Mouse (Mus musculus) CH12.LX (cell line): ENCODE results near the gene Ninj1. TPM values are rescaled to one million over a fixed set of nuclear protein-coding genes. Genes with fewer than 3 reads are reported as not detected.

Experiments used
- DNase-seq: peaks from one replicate; pipeline ENCODE4 v3.0.0-alpha.2; 2013; ENCODE audit errors: extremely low read depth
- H3K27ac ChIP-seq: 2 replicates; pipeline ENCODE4 v1.5.1; 2012; ENCODE audit warnings: low read depth, mild to moderate bottlenecking, control low read depth, moderate library complexity; ENCODE audit not compliant: insufficient read depth
- H3K27me3 ChIP-seq: replicated peaks from 2 replicates; pipeline ENCODE3; 2012; ENCODE audit warnings: inconsistent platforms
- H3K36me3 ChIP-seq, 2 experiments: replicated peaks in 1 of 2; 2 replicates each; pipeline versions ENCODE3 to v1.6.1; 2012; ENCODE audit warnings: inconsistent platforms in 1 of 2, low read length in 1 of 2, mild to moderate bottlenecking in 1 of 2, mixed read lengths in 1 of 2, moderate library complexity in 1 of 2; ENCODE audit not compliant: control insufficient read depth in 1 of 2, insufficient read depth in 1 of 2
- H3K4me1 ChIP-seq, 2 experiments: 2 replicates each; pipeline ENCODE4 v1.6.1; 2012; ENCODE audit warnings: inconsistent platforms in 1 of 2, moderate library complexity in 1 of 2; ENCODE audit not compliant: insufficient read depth in 2 of 2, control insufficient read depth in 1 of 2
- H3K4me2 ChIP-seq: 2 replicates; pipeline ENCODE4 v1.6.1; 2012; ENCODE audit warnings: low read depth, mild to moderate bottlenecking, control low read depth; ENCODE audit not compliant: poor library complexity, insufficient read depth, severe bottlenecking
- H3K4me3 ChIP-seq, 3 experiments: fragments of 150-350 bp in 1 of 3; sonication (generic) in 1 of 3; replicated peaks in 1 of 3; 2 replicates each; pipeline versions ENCODE3 to v1.5.1; 2011 to 2012; ENCODE audit warnings: low read depth in 2 of 3, low read length in 2 of 3, mild to moderate bottlenecking in 2 of 3, moderate library complexity in 2 of 3, control low read depth in 1 of 3, improper control_type of control experiment in 1 of 3, inconsistent platforms in 1 of 3, mixed read lengths in 1 of 3; ENCODE audit not compliant: poor library complexity in 1 of 3
- H3K79me2 ChIP-seq: replicated peaks from 2 replicates; pipeline ENCODE4 v1.6.1; 2012; ENCODE audit warnings: mild to moderate bottlenecking, moderate library complexity; ENCODE audit not compliant: control insufficient read depth, poor library complexity, insufficient read depth, severe bottlenecking; ENCODE audit errors: extremely low read depth
- H3K9ac ChIP-seq: 2 replicates; pipeline ENCODE4 v1.6.1; 2012; ENCODE audit warnings: low read depth, mild to moderate bottlenecking, control low read depth, moderate library complexity; ENCODE audit not compliant: insufficient read depth
- H3K9me3 ChIP-seq: replicated peaks from 2 replicates; pipeline ENCODE3; 2012; ENCODE audit warnings: low read length, inconsistent platforms, mixed read lengths
- BHLHE40 ChIP-seq: IDR thresholded peaks from 2 replicates; pipeline ENCODE4 v1.6.1; 2011; ENCODE audit warnings: mild to moderate bottlenecking, low read depth, low read length, improper control_type of control experiment
- E2F4 ChIP-seq: IDR thresholded peaks from 2 replicates; pipeline ENCODE4 v1.6.1; 2011; ENCODE audit warnings: low read depth, low read length, improper control_type of control experiment; ENCODE audit not compliant: insufficient replicate concordance
- ELF1 ChIP-seq: IDR thresholded peaks from 2 replicates; pipeline ENCODE4 v1.6.1; 2014; ENCODE audit warnings: low read depth, mild to moderate bottlenecking, inconsistent platforms, low read length, improper control_type of control experiment
- ETS1 ChIP-seq: conservative IDR thresholded peaks from 2 replicates; pipeline ENCODE4 v1.6.1; 2012; ENCODE audit warnings: low read depth, mild to moderate bottlenecking, inconsistent platforms, low read length, improper control_type of control experiment, moderate library complexity
- HCFC1 ChIP-seq: IDR thresholded peaks from 2 replicates; pipeline ENCODE4 v1.6.1; 2012; ENCODE audit warnings: low read depth, mild to moderate bottlenecking, inconsistent platforms, low read length, improper control_type of control experiment
- JUND ChIP-seq: conservative IDR thresholded peaks from 2 replicates; pipeline ENCODE4 v1.6.1; 2011; ENCODE audit warnings: low read depth, low read length, improper control_type of control experiment
- MAZ ChIP-seq: IDR thresholded peaks from 2 replicates; pipeline ENCODE4 v1.6.1; 2012; ENCODE audit warnings: low read depth, mild to moderate bottlenecking, inconsistent platforms, low read length, improper control_type of control experiment, moderate library complexity
- MXI1 ChIP-seq: IDR thresholded peaks from 2 replicates; pipeline ENCODE4 v1.6.1; 2011; ENCODE audit warnings: mild to moderate bottlenecking, low read depth, low read length, improper control_type of control experiment
- POLR2AphosphoS2 ChIP-seq: IDR thresholded peaks from 2 replicates; pipeline ENCODE4 v1.6.1; 2011; ENCODE audit warnings: low read depth, low read length, improper control_type of control experiment
- RCOR1 ChIP-seq: conservative IDR thresholded peaks from 2 replicates; pipeline ENCODE4 v1.6.1; 2012; ENCODE audit warnings: low read depth, mild to moderate bottlenecking, inconsistent platforms, low read length, improper control_type of control experiment
- TBP ChIP-seq: conservative IDR thresholded peaks from 2 replicates; pipeline ENCODE4 v1.6.1; 2011; ENCODE audit warnings: low read depth, low read length, improper control_type of control experiment
- TCF12 ChIP-seq: IDR thresholded peaks from 2 replicates; pipeline ENCODE4 v1.6.1; 2014; ENCODE audit warnings: low read depth, mild to moderate bottlenecking, inconsistent platforms, low read length, improper control_type of control experiment
- ZC3H11A ChIP-seq: IDR thresholded peaks from 2 replicates; pipeline ENCODE4 v1.6.1; 2012; ENCODE audit warnings: low read depth, mild to moderate bottlenecking, inconsistent platforms, low read length, improper control_type of control experiment
- ZKSCAN1 ChIP-seq: IDR thresholded peaks from 2 replicates; pipeline ENCODE4 v1.6.1; 2012; ENCODE audit warnings: low read depth, inconsistent platforms, low read length, improper control_type of control experiment, borderline replicate concordance
- ZNF384 ChIP-seq: IDR thresholded peaks from 2 replicates; pipeline ENCODE4 v1.6.1; 2012; ENCODE audit warnings: low read depth, low read length, improper control_type of control experiment, inconsistent platforms
- dilution Hi-C: fragments of 300-500 bp; cut with MboI; formaldehyde crosslinking; loops from 2 replicates; pipeline ENCODE4 v1.14.3; 2020; ENCODE audit warnings: low sequenced_read_pairs; ENCODE audit not compliant: extremely low pct_unique_long_range_greater_than_20kb, extremely low pct_ligation_motif_present
- in situ Hi-C: fragments of 300-500 bp; cut with MboI; formaldehyde crosslinking; loops from 3 replicates; pipeline ENCODE4 v1.14.3; 2019; ENCODE audit warnings: low sequenced_read_pairs, low pct_ligation_motif_present, low pct_unique_long_range_greater_than_20kb, mixed read lengths
- polyA plus RNA-seq: library from polyadenylated mRNA; unstranded; fragments of >175 nt; gene quantifications from 2 replicates; pipeline ENCODE4 v1.2.1, GENCODE M21; 2012; ENCODE audit warnings: low read depth; ENCODE audit not compliant: insufficient read length
- total RNA-seq, 2 experiments: library from RNA; depleted of rRNA; stranded (reverse); fragments of 300-350 nt in 1 of 2; fragments of >200 nt in 1 of 2; gene quantifications; 2 replicates each; pipeline ENCODE4 v1.2.3; 2012 to 2014

The Ninj1 gene
- total and polyA plus RNA-seq, 3 experiments, result 12.7 to 25.2 (median 21.2) TPM

DNA sequence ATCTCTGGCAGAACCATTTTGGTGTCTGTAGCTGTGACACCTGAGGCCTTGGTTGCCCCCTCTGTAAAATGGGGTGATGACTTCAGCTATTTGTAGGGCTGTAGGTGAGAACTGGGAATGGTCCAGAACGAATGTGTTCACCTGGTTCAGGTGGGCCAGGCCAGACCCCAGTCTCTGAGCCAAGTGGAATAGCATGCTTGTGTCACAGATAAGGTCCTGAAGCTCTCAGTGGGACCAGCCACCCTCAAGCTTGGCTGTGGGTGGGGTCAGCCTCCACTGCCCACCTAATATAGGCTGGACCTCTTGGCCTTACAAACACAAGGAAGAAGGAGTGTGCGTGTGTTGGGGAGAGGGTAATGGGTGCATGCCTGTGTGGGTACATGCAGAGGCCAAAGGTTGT is 19.1 kb downstream of the Ninj1 start:
- peaks cover 0 to 12% of the 10 kb centered on the region in 2 experiments for H3K36me3 ChIP-seq
- no peaks in the 10 kb centered on the region for H3K27me3 ChIP-seq
- H3K79me2 ChIP-seq, result no peaks in the 10 kb centered on the region
- H3K4me3 ChIP-seq, result no peak overlapping the region
- peaks cover 0 to 10% of the 10 kb centered on the region in 2 experiments; a peak in 2 of 4 replicates for H3K4me1 ChIP-seq
- no peak for DNase-seq
- in situ Hi-C loops (no loop called here), dilution Hi-C loops (no loop called here)
- H3K9me3 ChIP-seq, result no peaks in the 10 kb centered on the region
- no peak for TF ChIP-seq ELF1
- TF ChIP-seq BHLHE40, result no peak
- no peak for TF ChIP-seq MXI1
- TF ChIP-seq TBP, result no peak
- no peak for TF ChIP-seq POLR2AphosphoS2
- no peak for TF ChIP-seq RCOR1
- no peak for TF ChIP-seq ZNF384
- no peak overlapping the region for H3K9ac ChIP-seq
- H3K27ac ChIP-seq, result no peak overlapping the region
- H3K4me2 ChIP-seq, result no peak overlapping the region

DNA sequence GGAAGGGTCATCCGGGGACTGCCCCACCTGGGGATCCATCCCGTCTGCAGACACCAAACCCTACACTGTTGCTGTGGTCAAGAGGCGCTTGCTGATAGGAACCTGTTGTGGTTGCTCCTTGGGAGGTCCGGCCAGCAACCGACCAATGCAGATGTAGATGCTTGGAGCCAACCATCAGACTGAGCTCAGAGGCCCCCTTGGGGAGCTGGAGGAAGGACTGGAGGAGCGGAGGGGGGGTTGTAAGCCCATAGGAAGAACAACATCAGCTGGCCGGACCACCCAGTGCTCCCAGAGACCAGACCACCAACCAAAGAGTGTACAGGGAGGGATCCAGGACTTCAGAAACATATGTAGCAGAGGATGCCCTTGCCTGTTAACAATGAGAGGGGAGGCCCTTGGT is 22.0 kb downstream of the Ninj1 start:
- Histone ChIP-seq H3K36me3 (peaks cover 0 to 5% of the 10 kb centered on the region in 2 experiments), H3K79me2 (no peaks in the 10 kb centered on the region), H3K9ac (no peak overlapping the region), H3K4me3 (no peak overlapping the region), H3K27ac (no peak overlapping the region), H3K27me3 (peaks cover 5% of the 10 kb centered on the region), H3K4me1 (peaks cover 0 to 10% of the 10 kb centered on the region in 2 experiments; a peak in 2 of 4 replicates), H3K4me2 (no peak overlapping the region), H3K9me3 (no peaks in the 10 kb centered on the region)
- TF ChIP-seq HCFC1 (no peak), ZC3H11A (no peak), MAZ (no peak), TBP (no peak), JUND (no peak), ZKSCAN1 (no peak), ELF1 (no peak), TCF12 (no peak), MXI1 (no peak), E2F4 (no peak), ETS1 (no peak)
- in situ Hi-C loops (no loop called here), dilution Hi-C loops (no loop called here)
- DNase-seq, result no peak
